Mouse (Mus musculus): ENCODE measurements around the gene Dcakd. TPM values are rescaled to one million over a fixed set of nuclear protein-coding genes. Genes with fewer than 3 reads are reported as not detected.

Gene Dcakd
- total RNA-seq, 1 experiment from 2014 or later: 15.8 TPM

- no peak for ATAC-seq (replicated peaks; ENCODE audit: insufficient number of reproducible peaks, low FRiP score, low TSS enrichment, poor library complexity, severe bottlenecking)
Observed at GRCm38 (mm10) chr11:102956962-102957614, 71.0 kb downstream of the Dcakd start.

GRCm38 (mm10) chr11:102952922-102953321 is 75.2 kb downstream of the Dcakd start:
- ATAC-seq (replicated peaks; ENCODE audit: insufficient number of reproducible peaks, low FRiP score, low TSS enrichment, poor library complexity, severe bottlenecking): no peak

- ATAC-seq (replicated peaks; ENCODE audit: insufficient number of reproducible peaks, low FRiP score, low TSS enrichment, poor library complexity, severe bottlenecking): no peak; the same call in 1 of the 2 replicates
Observed at GRCm38 (mm10) chr11:102948043-102948961, 79.8 kb downstream of the Dcakd start.

GRCm38 (mm10) chr11:102946992-102947343 is 81.2 kb downstream of the Dcakd start:
- ATAC-seq (replicated peaks; ENCODE audit: insufficient number of reproducible peaks, low FRiP score, low TSS enrichment, poor library complexity, severe bottlenecking): no peak; the same call in 1 of the 2 replicates

- ATAC-seq (replicated peaks; ENCODE audit: insufficient number of reproducible peaks, low FRiP score, low TSS enrichment, poor library complexity, severe bottlenecking): peak; percentile 52
Observed at GRCm38 (mm10) chr11:102946265-102946991, 81.7 kb downstream of the Dcakd start, which contains the start of gene C1ql1. Gene C1ql1 (minus strand): TSS chr11:102946688.

- ATAC-seq (replicated peaks; ENCODE audit: insufficient number of reproducible peaks, low FRiP score, low TSS enrichment, poor library complexity, severe bottlenecking): no peak
Observed at GRCm38 (mm10) chr11:102945306-102946264, 82.5 kb downstream of the Dcakd start.

Other genes starting within 250 kb of the Dcakd start
- gene Gjc1, start 208.6 kb downstream of the Dcakd start, total RNA-seq (2017): not detected in 3 replicates
- gene Higd1b, start 192.5 kb downstream of the Dcakd start, total RNA-seq (2017): not detected in 3 replicates
- 67.8 to 73.5 TPM (median 72.3 TPM) in 3 replicates for gene Eftud2, start 147.3 kb downstream of the Dcakd start, total RNA-seq (2017)
- gene Ccdc103, start 147.1 kb downstream of the Dcakd start, total RNA-seq (2017): not detected in 3 replicates
- gene Fam187a, start 143.2 kb downstream of the Dcakd start, total RNA-seq (2017): not detected in 3 replicates
- not detected in 3 replicates for gene Gfap, start 127.4 kb downstream of the Dcakd start, total RNA-seq (2017)
- gene Kif18b, start 103.2 kb downstream of the Dcakd start, total RNA-seq (2017): 0.19 TPM in 1 of 3 replicates, not detected in the others
- not detected in 3 replicates for gene C1ql1, start 81.6 kb downstream of the Dcakd start, total RNA-seq (2017)
- 54.9 to 60.7 TPM (median 55.9 TPM) in 3 replicates for gene Nmt1, start 143 bp downstream of the Dcakd start, total RNA-seq (2017)
- 0.97 TPM in 1 of 3 replicates, not detected in the others for gene Plcd3, start 73.3 kb upstream of the Dcakd start, total RNA-seq (2017)
- gene Acbd4, start 73.3 kb upstream of the Dcakd start, total RNA-seq (2017): 21.8 to 32.6 TPM (median 28.3 TPM) in 3 replicates
- gene Hexim1, start 87.9 kb upstream of the Dcakd start, total RNA-seq (2017): 90.9 to 99.4 TPM (median 96.2 TPM) in 3 replicates
- 0.87 to 2.5 TPM in 2 of 3 replicates, not detected in the other for gene Hexim2, start 104.1 kb upstream of the Dcakd start, total RNA-seq (2017)
- gene Fmnl1, start 142.8 kb upstream of the Dcakd start, total RNA-seq (2017): 189 to 455 TPM (median 252 TPM) in 3 replicates
- gene 1700023F06Rik, start 180.2 kb upstream of the Dcakd start, total RNA-seq (2017): not detected in 3 replicates
- not detected in 3 replicates for gene Spata32, start 190.1 kb upstream of the Dcakd start, total RNA-seq (2017)
- gene Map3k14, start 239.1 kb upstream of the Dcakd start, total RNA-seq (2017): 72.0 to 89.0 TPM (median 88.0 TPM) in 3 replicates